Mouse (Mus musculus) G1E (cell line): Measurements from ENCODE around the gene 4931428L18Rik.

Experiments used
- CTCF ChIP-seq: IDR thresholded peaks from 2 replicates; pipeline ENCODE4 v1.5.1; 2012; ENCODE audit warnings: low read depth, low read length, inconsistent platforms, mixed read lengths
- GATA1 ChIP-seq: IDR thresholded peaks from 2 replicates; pipeline ENCODE4 v1.6.1; 2012; ENCODE audit warnings: borderline replicate concordance, low read length, inconsistent platforms, mixed read lengths
- GATA2 ChIP-seq: IDR thresholded peaks from 2 replicates; pipeline ENCODE4 v1.6.1; 2012; ENCODE audit warnings: low read depth, low read length, inconsistent platforms, borderline replicate concordance
- POLR2AphosphoS5 ChIP-seq: IDR thresholded peaks from 2 replicates; pipeline ENCODE4 v1.6.1; 2012; ENCODE audit warnings: low read depth, low read length, inconsistent platforms; ENCODE audit not compliant: insufficient replicate concordance
- TAL1 ChIP-seq: conservative IDR thresholded peaks from 2 replicates; pipeline ENCODE4 v1.6.1; 2012; ENCODE audit warnings: low read depth, low read length, inconsistent platforms, mixed read lengths

- TF ChIP-seq CTCF (no peak), POLR2AphosphoS5 (no peak), GATA1 (no peak), TAL1 (no peak), GATA2 (no peak)
These were observed 47.1 kb downstream of the 4931428L18Rik start for GRCm38 (mm10) chr1:31175401-31175800.
